Mouse (Mus musculus): Measurements from ENCODE around the gene Nckap5l. TPM values are rescaled to one million over a fixed set of nuclear protein-coding genes. Genes with fewer than 3 reads are reported as not detected.

The Nckap5l gene
- total RNA-seq, 2 experiments from 2014 or later: 37.2 to 39.4 TPM

GRCm38 (mm10) chr15:99433081-99433718 is 24.3 kb downstream of the Nckap5l start:
- DNase-seq (ENCODE audit: low spot score in 2 of 2): no peak

- no peak for DNase-seq (ENCODE audit: low spot score in 2 of 2)
Observed at GRCm38 (mm10) chr15:99431967-99432366, 25.6 kb downstream of the Nckap5l start.

GRCm38 (mm10) chr15:99431504-99431903 is 26.0 kb downstream of the Nckap5l start:
- DNase-seq (ENCODE audit: low spot score in 2 of 2): no peak

DNA sequence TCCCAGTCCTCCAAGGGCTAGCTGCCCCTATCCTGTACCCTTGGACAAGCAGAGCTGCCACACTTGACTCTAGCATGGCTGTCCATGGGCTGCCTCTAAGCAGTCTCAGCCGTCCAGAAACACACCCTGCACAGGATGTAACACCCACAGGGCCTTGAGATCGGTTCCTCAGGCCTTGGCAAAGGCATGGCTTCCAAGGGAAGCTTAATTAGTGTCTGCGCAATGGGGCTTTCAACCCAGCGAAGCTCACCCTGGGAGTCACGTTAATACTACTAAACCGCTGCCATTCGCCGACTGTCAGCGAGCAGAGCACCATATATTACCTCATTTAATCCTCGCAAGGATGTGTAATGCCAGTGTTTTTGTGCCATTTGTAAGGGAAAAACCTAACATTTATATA is 26.5 kb downstream of the Nckap5l start:
- DNase-seq (ENCODE audit: low spot score in 2 of 2): no peak

DNA sequence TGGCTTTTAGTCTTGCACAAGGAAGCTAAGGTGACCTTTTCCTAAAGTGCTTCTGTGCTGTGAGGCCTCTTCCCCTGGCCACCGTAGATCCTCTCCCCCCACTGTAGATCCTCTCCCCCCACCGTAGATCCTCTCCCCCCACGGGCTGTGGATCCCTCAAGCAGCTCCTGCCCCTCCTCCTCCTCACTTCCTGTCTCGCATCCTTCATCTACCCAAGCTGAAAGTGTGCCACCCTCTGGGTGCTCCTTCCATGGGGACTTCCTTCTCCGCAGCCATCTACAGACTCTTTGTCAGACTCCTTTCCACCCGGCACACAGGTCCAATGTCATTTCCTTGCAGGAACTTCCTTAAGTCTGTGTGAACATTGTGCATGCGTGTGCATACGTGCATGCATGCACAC is 27.2 kb downstream of the Nckap5l start:
- no peak for DNase-seq (ENCODE audit: low spot score in 2 of 2)

DNA sequence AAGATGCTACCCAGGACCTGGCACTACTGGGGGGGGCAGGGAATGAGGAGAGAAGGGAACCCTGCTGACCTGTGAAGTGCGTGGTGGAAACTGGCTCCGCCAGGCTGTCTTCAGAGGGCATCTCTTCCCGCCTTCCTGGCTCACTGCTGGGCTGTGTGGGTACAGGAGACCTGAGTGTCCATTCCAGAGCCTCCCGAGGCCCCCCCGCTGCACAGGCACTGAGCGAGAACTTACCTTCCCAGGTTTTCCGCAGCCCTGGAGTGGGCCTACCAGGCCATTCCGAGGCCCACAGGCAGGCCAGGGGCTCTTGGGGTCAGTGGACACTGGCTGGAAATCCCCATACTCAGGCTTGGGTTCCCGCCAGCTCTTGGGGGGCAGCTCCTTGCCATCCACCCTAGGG is 33.7 kb downstream of the Nckap5l start:
- DNase-seq (ENCODE audit: low spot score in 2 of 2): no peak

- DNase-seq (ENCODE audit: low spot score in 2 of 2): no peak
Observed at GRCm38 (mm10) chr15:99423131-99423530, 34.4 kb downstream of the Nckap5l start.

DNA sequence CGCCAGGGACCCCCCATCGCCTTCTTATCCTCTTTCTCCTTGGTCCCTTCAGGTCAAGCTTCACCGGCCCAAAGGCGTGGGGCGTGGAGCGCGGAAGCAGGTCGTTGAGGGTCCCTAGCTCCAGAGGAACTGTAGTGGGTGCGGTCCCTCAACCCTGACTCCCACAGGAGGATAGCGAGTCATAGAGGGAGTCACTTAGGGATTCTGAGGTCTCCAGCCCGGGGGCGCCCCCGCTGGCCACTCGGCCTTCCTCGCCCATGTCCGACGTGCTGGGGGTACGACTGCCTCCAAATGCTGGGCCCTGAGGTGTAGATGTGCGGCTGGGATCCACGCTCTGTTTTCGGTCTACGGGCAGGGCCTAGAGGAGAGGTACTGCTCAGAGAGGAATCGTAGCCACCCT is 35.0 kb downstream of the Nckap5l start:
- DNase-seq (ENCODE audit: low spot score in 2 of 2): no peak

DNA sequence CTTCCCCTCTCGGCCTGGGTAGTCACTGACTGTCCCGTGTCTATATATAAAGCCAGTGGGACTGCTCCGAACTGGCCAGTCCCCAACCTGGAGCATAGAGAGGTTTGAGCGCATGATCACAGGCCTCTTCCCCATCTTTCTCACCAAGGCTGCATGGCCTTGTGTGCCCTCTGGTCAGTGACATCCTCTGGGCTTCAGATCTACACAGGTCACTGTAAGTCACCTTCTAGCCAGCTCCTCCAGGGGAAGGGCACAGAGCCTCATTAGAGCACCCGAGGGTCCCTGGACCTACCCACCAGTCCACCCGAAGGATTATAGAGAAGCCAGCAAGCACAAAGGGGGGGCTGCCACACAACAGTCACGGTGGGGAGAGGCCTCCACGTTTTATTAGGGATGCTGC is 35.9 kb downstream of the Nckap5l start:
- no peak for DNase-seq (ENCODE audit: low spot score in 2 of 2)

DNA sequence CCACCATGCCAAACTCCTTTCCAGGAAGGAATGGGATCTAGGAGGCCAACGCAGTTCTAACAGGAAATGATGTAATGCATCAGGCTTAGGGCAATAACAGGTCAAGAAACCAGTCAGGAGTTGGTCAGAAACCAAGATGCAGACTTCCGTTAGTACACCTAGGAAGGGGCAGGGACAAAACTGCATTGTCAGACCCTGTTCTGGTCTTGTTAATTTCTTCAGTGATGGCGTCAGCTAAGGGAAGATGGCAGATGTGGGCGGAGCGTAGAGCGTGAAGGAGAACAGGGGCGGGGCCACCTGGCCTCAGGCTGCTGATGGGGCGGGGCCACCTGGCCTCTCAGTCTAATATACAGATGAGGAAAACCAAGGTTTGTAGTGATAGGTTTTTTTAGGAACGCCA is 36.4 kb downstream of the Nckap5l start:
- DNase-seq (ENCODE audit: low spot score in 2 of 2): no peak

DNA sequence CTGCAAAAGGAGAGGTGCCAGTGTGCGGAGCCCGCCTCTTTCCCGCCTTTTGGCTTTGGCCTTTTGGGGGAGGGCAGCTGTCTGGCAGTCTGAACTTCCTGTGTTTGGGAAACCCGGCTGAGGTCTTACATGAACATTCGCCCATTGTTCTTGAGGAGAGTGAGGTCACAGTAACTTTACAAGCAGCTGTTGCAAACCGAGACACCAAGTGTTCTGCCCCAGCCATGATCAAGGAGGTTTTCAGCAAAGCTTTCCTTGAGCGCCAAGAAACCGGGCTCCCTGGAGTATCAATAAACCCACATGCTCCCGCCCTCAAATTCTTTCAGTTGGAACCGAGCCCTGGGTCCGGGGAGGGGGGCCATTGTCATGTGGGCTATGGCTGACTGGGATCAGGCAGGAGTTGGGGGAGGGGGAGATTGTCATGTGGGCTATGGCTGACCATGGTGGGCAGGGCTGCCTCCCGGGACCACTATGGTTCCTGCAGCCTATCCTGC is 37.0 kb downstream of the Nckap5l start:
- peak; percentile 85 to 93 for DNase-seq (ENCODE audit: low spot score in 2 of 2)

DNA sequence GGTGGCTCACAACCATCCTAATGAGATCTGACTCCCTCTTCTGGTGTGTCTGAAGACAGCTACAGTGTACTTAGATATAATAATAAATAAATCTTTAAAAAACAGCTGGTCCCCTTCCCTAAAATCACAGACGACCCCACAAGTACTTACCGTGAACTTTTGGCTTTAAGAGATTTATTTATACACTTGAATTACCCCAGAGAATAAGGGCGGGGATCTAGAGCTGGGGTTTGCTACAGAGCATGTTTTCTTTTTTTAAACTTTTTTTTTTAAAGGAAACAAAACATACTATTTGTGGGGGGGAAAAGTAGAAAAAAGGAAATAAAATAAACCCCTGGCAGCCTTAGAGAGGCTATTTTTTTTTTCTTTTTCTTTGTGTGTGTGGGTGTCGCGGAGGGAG is 37.4 kb downstream of the Nckap5l start:
- DNase-seq (ENCODE audit: low spot score in 2 of 2): no peak

DNA sequence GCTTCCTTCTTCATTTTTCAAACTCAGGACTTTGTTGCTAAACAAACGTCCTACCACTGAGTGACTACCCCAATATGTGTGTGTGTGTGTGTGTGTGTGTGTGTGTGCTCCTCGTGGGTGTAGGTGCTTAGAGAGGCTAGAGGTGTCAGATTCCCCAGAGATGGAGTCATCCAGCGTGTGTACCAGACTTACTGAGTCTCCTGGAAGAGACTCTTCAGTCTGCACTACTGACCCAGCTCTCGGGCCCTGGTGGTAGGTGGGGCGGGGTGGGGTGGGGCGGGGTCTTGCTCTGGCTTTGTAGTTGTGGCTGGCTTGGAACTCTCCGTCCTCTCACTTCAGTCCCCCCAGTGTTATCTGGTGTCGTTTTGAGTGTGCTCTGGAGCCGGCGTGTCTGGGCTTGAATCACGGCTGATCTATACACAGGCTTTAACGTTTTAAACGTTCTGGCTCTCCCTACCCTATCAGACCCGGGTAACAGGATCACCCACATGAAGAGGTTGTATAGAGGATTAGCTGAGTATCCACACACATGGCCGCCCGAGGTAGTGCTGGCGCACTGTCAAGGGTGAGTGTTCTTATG is 39.8 kb downstream of the Nckap5l start:
- no peak for DNase-seq (ENCODE audit: low spot score in 2 of 2)

- DNase-seq (ENCODE audit: low spot score in 2 of 2): no peak
Observed at GRCm38 (mm10) chr15:99416957-99417356, 40.6 kb downstream of the Nckap5l start.

GRCm38 (mm10) chr15:99416348-99416882 is 41.1 kb downstream of the Nckap5l start:
- peak; percentile 73 to 84 for DNase-seq (ENCODE audit: low spot score in 2 of 2)

DNA sequence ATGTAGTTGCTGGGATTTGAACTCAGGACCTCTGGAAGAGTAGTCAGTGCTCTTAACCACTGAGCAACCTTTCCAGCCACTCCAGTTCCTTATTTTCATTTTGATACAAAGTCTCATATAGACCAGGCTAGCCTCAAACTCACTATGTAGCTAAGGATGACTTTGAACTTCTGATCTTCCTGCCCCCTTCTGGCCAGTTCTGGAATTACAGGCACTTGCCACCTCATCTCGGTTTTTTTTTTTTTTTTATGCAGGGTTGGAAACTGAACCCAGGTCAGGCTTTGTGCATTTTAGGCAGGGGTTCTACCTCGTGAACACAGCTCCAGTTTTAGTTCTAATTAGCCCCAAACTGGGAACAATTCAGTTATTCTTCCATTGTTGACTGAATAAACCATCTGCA is 41.8 kb downstream of the Nckap5l start:
- no peak for DNase-seq (ENCODE audit: low spot score in 2 of 2)

DNA sequence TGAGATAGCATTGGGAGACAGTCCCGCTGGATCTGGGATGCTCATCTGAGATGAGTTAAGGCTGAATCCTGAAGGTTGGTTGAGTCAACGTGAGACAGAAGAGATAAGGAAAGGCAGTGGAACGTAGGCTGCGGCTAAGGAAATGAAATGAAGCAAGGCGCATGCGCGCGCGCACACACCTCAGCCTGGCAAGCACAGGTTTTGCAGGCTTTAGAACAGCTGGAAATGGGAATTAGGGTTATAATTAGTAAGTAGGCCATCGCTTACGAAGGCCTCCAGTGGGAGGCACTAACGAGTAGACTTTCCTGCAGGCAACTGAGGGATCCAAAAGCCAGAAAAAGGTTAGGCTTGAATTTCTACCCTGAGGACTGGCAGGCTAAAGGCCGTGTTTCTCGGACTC is 45.8 kb downstream of the Nckap5l start:
- DNase-seq (ENCODE audit: low spot score in 2 of 2): no peak

DNA sequence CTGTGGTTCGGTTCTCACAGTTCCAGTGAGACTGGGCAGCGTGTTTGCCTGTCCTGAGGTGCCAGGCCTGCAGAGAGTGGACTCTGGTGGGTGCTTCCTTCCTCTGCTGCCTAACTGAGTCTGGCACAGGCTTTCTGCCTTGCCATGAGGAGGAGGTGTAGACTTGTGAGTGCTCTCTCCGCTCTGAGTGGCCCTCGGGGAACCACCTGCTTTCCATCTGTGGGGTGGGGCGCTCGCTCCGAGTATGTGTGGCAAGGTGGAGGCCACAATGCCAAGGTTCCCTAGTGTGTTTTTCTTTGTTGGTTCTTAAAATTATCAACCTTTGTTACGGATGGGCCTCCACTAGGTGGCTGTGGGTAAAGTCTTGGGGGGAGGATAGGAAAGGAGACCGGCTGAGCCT is 48.7 kb downstream of the Nckap5l start:
- DNase-seq (ENCODE audit: low spot score in 2 of 2): no peak

- DNase-seq (ENCODE audit: low spot score in 2 of 2): no peak
Observed at GRCm38 (mm10) chr15:99406986-99407570, 50.5 kb downstream of the Nckap5l start.

DNA sequence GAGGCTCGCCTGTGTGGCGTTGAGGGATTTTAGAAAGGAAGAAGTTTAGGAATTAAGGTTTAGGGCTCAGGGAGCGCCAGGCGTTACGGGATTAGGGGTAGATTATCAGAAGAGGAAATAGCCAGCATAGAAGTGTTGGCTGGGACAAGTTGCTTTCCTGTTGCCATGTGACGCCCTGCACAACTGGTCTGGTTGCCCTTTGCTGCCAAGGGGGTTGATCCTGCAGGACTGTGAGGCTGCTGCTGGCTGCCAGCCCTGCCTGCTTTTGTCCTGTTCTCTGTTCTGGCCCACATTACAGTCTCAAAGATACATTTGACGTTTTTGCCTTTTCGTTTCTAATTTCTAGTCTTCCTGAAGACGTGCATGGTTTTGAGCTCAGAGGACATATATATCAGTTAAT is 52.4 kb downstream of the Nckap5l start:
- DNase-seq (ENCODE audit: low spot score in 2 of 2): no peak

DNA sequence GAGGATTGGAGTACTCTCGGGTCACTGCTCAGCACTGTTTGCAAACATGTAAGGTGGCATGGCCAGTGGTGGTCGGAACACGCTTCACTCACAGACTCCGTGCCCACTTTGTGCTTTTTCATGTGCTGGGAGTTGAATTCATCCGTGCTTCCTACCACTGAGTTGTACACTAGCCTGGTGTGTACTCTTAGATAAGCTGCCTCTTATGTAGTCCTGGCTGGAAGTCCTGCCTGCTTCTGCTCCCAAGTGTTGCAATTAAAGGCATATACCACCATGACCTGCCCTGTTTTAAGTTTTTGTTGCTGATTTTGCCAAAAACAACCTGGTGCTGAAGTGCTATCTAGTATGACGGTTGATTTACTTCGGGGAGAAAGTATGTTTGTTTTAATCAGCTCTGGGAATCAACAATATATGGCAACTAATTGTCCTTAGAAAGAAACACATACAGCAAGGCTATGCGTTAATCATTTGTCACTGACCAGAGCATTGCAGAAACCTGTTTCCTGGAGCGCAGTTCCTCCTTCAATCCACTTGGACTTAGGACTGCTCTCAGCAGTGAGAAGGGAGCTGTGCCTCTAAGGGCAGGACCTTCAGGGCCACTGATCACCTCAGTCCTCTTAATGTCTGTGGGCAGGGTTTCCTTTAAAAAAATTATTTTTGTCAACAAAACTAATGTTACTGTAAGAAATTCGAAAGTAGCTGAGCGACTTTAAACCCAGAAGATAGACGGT is 54.2 kb downstream of the Nckap5l start:
- DNase-seq (ENCODE audit: low spot score in 2 of 2): no peak

- DNase-seq (ENCODE audit: low spot score in 2 of 2): no peak
Observed at GRCm38 (mm10) chr15:99400602-99401001, 56.9 kb downstream of the Nckap5l start.

Data from gastrocnemius, postnatal 4 days (tissue).